Mouse (Mus musculus) gastrocnemius, postnatal 25 days (tissue): ENCODE measurements around the gene Errfi1. TPM values are rescaled to one million over a fixed set of nuclear protein-coding genes. Genes with fewer than 3 reads are reported as not detected.

Experiments
- DNase-seq: peaks from one replicate; pipeline ENCODE4 v3.0.0; 2022
- total RNA-seq, 2 experiments: library from RNA; stranded (reverse); gene quantifications; 1 replicate in 1 of 2; 2 replicates in 1 of 2; pipeline ENCODE4 v1.2.3; 2021

Errfi1 gene
- total RNA-seq, 2 experiments from 2014 or later: 16.0 to 17.9 TPM

DNA sequence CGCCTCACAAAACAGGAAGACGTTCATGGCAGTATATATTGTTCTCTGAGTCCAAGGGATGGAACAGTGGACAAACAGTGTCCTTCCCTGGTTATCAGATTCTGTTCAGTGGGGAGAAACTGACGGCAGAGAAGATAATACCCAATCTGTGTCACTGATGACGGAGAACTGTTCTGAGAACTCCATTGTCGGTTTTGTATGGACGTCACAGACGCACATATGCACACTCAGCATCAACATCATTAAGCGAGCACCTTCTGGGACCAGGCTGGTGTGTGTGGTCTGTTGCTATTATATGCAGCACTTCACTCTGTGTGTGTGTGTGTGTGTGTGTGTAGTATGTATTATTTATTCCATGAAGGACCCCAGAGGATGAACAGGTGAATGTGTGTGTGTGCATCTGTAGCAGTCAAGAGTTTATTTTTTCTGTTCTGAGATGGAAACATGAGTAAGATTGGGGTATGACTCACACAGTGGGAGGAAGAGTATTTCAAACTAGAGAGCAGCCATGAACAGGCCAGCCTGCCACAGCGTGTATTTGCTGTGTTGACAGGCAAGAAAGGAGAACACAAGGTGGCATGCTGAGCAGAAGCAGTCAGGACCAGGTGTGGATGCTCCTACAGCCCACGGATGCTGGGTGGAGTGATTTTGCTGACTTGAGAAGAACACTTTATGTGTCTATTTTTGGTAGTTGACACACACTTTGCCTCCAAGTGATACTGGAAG is 61.6 kb downstream of the Errfi1 start:
- no peak for DNase-seq

DNA sequence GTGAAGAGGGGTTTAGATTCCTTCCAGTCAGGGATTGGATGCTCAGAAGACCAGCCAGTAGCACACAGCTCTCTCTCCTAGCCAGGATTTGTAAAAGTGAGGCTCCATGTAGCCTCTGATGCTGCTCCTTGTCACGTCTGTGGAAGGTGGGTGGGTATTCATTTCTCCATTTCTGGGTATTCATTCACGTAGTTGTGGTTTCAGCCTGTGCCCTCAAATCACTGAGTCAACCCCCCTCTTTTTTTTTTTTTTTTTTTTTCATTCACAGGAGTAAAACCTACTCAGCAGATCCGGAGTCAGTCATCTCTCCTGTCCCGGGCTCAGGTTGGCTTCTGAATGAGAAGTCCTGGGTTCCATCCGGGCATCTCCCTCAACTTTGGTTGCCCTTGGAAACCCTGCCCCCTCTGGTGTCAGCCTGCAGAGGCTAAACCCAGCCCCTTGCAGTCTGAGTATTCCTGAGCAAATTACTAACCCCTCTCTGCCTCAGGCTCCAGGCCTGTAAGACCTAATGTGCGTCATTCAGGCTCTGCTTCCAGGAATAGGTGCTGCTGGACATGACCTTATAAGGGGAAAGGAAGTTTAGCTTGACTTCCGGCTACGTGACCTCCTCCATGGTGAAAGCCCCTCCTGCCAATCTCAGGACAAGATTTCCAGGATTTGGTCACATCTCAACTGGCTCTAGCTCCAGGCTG is 63.8 kb downstream of the Errfi1 start:
- DNase-seq: no peak

Other genes with a start within 250 kb of the Errfi1 start
- not detected for gene Slc45a1, start 201.7 kb upstream of the Errfi1 start, total RNA-seq
- 100 to 1,000 TPM; 669 to 811 TPM for gene Park7, start 60.5 kb downstream of the Errfi1 start, total RNA-seq
- under 1 TPM in 1 of 2 experiments, not detected in 1; 0.18 TPM for gene Tnfrsf9, start 60.6 kb downstream of the Errfi1 start, total RNA-seq
- gene Uts2, start 143.2 kb downstream of the Errfi1 start, total RNA-seq: not detected
- 10 to 100 TPM in 1 of 2 experiments, 1 to 10 TPM in 1; 3.8 to 16.2 TPM for gene Per3, start 190.7 kb downstream of the Errfi1 start, total RNA-seq
- gene Vamp3, start 204.0 kb downstream of the Errfi1 start, total RNA-seq: 10 to 100 TPM; 49.0 to 54.0 TPM
- gene Gm13090, start 235.7 kb downstream of the Errfi1 start, total RNA-seq: not detected